ENCODE assay signal across 8 mouse cellular contexts in genomic region chr9:92878589-92878988, GRCm38 (mm10).
A peak's percentile ranks its signal among the peaks of the same experiment; 100 is the strongest.
DNase-seq lines count a peak whose midpoint lies in the region; ATAC-seq and TF ChIP-seq lines count a peak whose summit lies in the region.

No protein-coding gene starts in this region.

- H3K4me3 ChIP-seq in liver, adult 2 months (ENCODE audit: insufficient read depth, low read depth, low read length): no peak overlapping the region
- H3K4me3 ChIP-seq in liver, embryonic 12.5 days: no peak overlapping the region

- no peak for TF ChIP-seq POLR2A in liver, adult 2 months (IDR thresholded peaks at IDR 0.05; ENCODE audit: extremely low read depth, insufficient read depth, low read length)

- peak; percentile 7 for DNase-seq in liver, adult 2 months (ENCODE audit: extremely low read depth, low read depth, low spot score)
- DNase-seq in ZHBTc4 (ENCODE audit: low read depth, low spot score): peak; percentile 60
- peak; percentile 84 for DNase-seq in embryo, embryonic 10.5 days (ENCODE audit: low spot score)
- DNase-seq in hindlimb bud, embryonic 11.5 days (ENCODE audit: extremely low spot score, low read depth, low spot score): peak; percentile 26
- peak; percentile 38 for DNase-seq in left cerebral cortex, postnatal 4 days
- peak; percentile 59 for DNase-seq in retina, postnatal 1 day
- no peak for DNase-seq in spleen, adult 18-20 months

- no peaks in the 10 kb centered on the region for H3K36me3 ChIP-seq in liver, adult 2 months (ENCODE audit: control insufficient read depth, insufficient read depth, low read length)
- H3K36me3 ChIP-seq in liver, embryonic 12.5 days: no peaks in the 10 kb centered on the region

- no peak for ATAC-seq in liver, embryonic 12.5 days

- 41% methylated on average over 4 of the region's 4 CpGs for WGBS in liver, adult 2 months
- 40% methylated on average over 4 of the region's 4 CpGs for WGBS in liver, embryonic 12.5 days (ENCODE audit: insufficient replicate concordance)

- H3K27ac ChIP-seq in liver, adult 2 months (replicated peaks; ENCODE audit: insufficient read depth, low read depth, low read length): no peak overlapping the region
- H3K27ac ChIP-seq in liver, embryonic 12.5 days: no peak overlapping the region

- no peak overlapping the region for H3K4me2 ChIP-seq in liver, embryonic 12.5 days

- intact Hi-C loops in left cerebral cortex, postnatal 4 days (cut with DNase I): loop anchor here (5.0 to 10.0 kb wide), 3 partner anchors 244 to 661 kb away; no protein-coding TSS in a partner anchor

- H3K27me3 ChIP-seq in liver, adult 2 months (ENCODE audit: control insufficient read depth, insufficient read depth, low read length): no peaks in the 10 kb centered on the region
- H3K27me3 ChIP-seq in liver, embryonic 12.5 days (replicated peaks): no peaks in the 10 kb centered on the region

- no peaks in the 10 kb centered on the region for H3K79me2 ChIP-seq in liver, adult 2 months (ENCODE audit: control insufficient read depth, insufficient read depth, low read length)

- TF ChIP-seq CTCF in liver, adult 2 months (IDR thresholded peaks at IDR 0.05; ENCODE audit: low read depth, low read length): 0 out of 2 replicates have a peak, but pooled peaks have one; percentile 3

- H3K4me1 ChIP-seq in liver, adult 2 months (ENCODE audit: control insufficient read depth, insufficient read depth, low read length): no peaks in the 10 kb centered on the region
- no peaks in the 10 kb centered on the region for H3K4me1 ChIP-seq in liver, embryonic 12.5 days

- H3K9ac ChIP-seq in liver, adult 2 months (ENCODE audit: low read depth, low read length): no peak overlapping the region
- H3K9ac ChIP-seq in liver, embryonic 12.5 days: no peak overlapping the region

- H3K9me3 ChIP-seq in liver, embryonic 12.5 days (replicated peaks): no peaks in the 10 kb centered on the region

Comparison
In these comparisons a context has a peak if more than half of its experiments do, and no peak if none do; other contexts are left out.
1. DNase-seq: peak in liver, adult 2 months (single experiment), ZHBTc4 (single experiment), embryo, embryonic 10.5 days (single experiment), hindlimb bud, embryonic 11.5 days (single experiment), left cerebral cortex, postnatal 4 days (single experiment) and retina, postnatal 1 day (single experiment); none in spleen, adult 18-20 months (0 of 2).